Mouse (Mus musculus) MEL-GATA-1-ER (cell line): ENCODE measurements around the gene Mymx.
"Not testable (repeated sequence)": the region's sequence is repeated elsewhere in the genome, so short reads cannot be mapped to it uniquely, and the experiment has no call there.

Experiments
- DNase-seq: peaks from one replicate; pipeline ENCODE4 v3.0.0-alpha.2; 2012; ENCODE audit warnings: low read depth; ENCODE audit errors: extremely low read depth

Gene Mymx

GRCm38 (mm10) chr17:45601877-45602304 is at the start of gene Mymx:
Mymx (minus strand) TSS chr17:45602102.
- no peak for DNase-seq

DNA sequence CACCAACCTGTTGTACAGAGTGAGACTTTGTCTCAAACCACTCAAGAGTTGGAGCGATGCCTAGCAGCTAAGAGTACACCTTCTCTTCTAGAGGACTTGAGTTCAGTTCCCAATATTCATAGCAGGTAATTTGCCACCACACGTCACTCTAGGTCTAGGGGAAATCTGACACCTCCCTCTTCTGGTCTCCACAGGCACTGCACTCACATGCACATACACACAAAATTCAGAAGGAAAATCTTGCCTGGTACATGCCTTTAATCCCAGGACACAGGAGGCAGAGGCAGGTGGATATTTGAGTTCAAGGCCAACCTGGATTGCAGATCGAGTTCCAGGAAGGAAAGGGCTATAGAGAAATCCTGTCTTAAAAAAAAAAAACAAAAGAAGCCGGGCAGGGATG is 42.3 kb upstream of the Mymx start:
- no peak for DNase-seq

DNA sequence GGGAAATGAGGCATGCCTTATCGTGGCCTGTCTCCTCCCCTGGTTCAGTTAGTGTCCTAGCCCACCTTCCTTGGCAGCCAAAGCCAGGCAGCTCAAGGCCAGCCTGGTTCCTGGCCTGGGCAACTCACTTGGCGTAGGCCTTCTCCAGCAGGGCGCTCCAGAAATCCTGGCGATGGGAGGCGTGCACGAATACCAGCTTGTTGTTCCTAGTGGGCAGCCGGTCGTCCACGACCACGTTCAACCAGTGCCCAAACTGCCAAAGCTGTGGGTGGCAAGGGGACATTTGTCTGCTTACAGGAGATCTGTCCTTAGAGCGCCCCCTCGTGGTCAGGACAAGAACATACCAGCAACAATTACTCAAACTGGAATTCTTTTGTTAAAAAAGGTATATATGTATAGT is 40.8 kb upstream of the Mymx start:
- no peak for DNase-seq

DNA sequence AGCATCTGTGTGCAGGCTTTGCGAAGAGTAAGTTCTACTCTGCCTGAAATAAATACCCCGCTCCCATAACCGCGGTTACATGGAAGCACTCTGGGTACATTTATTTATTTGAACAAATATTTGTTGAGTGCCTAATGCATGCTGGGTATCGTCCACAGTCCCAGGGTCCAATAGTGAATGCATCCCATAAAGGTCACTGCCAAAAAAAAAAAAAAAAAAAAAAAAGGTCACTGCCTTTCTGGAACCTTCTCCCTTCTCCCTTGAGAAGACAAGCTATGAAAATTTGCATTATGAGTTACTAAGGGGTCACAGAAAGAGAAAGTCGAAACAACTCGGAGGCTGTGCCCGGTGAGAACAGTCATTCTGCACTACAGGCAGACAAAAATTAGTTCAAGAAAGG is 40.1 kb upstream of the Mymx start:
- DNase-seq, result no peak

DNA sequence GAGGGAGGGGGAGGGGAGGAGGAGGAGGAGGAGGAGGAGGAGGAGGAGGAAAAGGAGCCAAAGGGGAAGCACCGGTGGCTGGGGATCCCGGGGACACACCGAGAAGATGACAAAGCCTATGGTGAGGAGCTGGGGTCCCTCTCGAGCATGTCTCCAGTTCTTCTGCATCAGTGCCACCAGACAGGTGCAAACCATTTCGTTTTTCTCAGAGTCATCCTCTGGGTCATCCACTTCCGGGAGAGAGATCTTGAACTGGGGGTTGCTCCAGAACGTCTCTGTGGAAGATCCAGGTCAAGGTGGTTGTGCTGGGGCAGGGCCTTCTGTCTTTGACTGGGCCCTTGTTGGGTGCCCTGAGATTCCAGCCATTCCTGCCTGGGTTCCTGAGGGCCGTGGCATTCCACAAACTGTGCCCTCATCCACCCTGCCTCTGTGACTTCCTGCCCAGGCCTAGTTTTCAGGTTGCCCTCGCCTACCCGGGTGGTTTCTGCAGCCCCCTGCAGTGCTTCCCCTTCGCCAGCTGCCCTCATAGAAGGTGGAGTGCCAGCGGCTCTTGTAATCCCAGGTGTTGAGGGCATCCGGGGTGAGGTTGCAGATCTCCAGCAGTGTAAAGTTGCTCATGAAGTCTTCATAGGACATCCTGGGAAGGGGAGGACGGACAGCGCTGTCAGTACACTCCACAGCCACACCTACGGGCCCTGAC is 36.8 kb upstream of the Mymx start:
- DNase-seq, result no peak

DNA sequence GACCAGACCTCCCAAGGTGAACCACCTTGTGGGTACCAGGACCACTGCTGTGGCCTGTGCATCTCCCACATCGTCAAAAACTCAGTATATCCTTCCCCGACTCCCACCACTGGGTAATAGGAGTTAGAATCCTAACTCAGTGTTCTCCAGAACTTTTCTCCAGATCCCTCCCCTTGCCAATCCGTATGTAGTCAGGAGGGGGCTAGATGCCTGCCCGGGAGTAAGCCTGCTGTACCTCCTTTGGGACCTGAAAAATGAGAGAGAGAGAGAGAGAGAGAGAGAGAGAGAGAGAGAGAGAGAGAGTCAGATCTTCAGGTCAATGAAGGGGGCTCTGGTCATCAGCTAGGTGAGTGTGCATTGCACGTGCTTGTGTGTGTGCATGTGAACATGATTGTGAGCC is 32.1 kb upstream of the Mymx start:
- no peak for DNase-seq

DNA sequence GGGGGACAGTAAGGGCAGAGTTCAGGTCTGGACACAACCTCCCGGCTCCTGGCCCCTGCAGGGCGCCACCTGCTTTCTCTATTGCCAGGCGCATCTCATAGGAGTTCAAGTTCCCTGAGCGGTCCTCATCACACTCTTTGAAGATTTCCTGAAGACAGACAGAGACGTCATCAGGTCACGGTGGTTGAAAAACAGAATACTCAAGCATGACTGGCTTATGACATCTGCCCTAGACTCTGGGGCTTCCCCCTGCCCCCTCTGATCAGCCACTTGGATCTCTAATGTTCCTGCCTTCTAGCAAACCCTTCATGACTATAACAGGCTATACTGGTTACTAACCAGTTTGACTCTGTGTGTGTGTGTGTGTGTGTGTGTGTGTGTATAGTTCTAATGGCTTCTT is 30.0 kb upstream of the Mymx start:
- DNase-seq, result no peak

DNA sequence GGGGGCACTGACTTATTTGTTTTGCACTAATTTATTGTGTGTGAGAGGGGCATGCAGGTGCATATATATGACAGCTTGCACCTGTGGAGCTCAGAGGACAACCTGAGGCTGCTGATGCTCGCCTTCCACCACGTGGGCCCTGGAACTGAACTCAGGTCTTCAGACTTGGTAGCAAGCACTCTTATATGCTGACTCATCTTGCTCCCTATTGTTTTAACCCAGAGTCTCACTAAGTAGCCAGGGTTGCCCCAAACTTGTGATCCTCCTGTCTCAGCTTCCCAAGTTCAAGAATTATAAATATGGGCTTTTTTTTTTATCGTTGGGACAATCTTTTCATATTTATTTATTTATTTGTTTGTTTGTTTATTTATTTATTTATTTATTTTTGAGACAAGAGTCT is 29.1 kb upstream of the Mymx start:
- DNase-seq, result no peak

DNA sequence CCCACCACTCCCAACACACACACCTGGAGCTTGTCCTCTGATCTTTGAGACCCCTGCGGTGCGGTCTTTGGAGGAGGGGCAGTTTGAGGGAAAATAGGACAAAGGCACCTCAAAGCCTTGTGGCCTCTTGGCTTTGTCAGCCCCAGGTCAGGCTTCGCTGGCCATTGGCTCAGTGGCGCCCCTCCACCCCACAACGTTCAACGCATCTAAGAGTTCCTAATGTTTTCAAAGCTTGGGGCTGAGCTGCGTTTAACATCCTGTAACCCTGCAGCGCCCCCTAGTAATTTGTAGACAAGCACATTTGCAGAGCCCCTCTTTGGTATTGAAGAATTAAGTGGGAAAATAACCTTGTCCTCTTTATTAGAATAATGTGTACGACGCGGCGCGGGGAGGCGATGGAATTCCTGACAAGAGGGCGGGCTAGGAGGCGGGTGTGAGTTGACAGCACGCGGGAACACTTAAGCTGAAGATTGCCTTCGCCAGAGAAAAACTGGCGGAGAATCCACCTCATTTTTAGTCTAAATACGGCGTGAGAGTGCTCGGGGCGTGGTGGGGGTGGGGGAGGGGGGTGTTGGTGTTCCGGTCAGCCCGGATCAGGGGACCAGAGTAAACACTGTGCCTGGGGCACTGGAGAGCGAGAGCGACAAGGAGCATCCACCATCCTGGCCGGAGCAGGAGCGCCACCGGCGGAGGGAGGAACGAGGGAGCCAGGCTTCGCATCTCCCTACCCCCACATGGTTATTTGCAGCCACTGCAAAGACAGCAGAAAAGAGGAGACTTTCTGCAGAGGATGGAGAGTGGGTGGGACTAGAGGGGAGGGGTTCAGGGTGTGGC is 28.2 kb upstream of the Mymx start:
- peak; percentile 43 for DNase-seq

GRCm38 (mm10) chr17:45628885-45629855 is 27.3 kb upstream of the Mymx start:
- no peak for DNase-seq

- no peak for DNase-seq
These were observed 26.3 kb upstream of the Mymx start for GRCm38 (mm10) chr17:45628160-45628559.

DNA sequence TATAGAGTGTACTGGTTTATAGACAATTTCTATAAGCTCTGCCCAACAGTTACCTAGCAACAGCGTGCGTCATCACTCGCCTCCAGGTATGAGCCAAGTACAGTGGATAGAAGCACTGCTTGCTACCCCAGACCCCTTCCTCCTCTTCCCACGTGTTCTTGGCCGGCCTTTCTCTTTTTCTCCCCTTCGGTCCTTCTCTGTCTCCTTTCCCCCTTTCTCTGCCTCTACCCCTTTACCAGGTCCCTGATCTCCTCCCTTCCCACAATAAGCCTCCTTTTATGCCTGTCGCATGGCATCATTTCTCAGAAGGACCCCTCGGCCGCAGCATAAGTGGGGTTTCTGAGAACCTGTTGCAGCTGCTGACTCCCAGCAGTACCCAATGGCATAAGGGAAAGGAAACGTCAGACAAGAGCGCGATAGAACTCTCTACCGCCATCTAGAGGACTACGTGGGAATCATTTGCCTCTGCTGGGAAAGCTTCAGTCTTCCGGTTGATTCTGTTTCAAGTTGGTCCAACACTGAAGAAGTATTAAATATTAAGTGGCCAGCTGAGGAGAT is 24.8 kb upstream of the Mymx start:
- peak; percentile 82 for DNase-seq

GRCm38 (mm10) chr17:45623425-45623824 is 21.5 kb upstream of the Mymx start:
- not testable (repeated sequence) for DNase-seq

- no peak for DNase-seq
These were observed 17.7 kb upstream of the Mymx start for GRCm38 (mm10) chr17:45619386-45620256.

DNA sequence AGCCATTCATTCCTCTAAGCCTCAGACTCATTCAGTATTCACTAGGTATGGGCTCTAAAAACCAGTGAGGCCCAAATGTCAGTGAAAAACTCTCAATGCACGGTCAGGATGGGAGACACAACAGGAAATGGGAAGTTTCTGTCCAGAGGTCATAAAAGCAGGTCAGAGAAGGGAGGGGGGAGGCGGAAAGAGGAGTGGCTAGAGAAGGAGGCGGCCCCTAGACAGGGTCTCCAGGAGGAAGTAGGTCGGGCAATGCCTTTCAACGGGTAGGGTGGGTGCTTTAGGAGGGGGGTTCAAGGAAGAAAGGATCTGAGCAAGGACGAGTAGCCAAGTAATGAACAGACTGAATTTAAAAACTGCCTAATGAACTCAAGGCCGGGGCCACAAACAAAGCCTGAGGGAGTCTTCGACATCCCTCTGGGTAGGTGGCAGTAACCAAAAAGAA is 17.1 kb upstream of the Mymx start:
- DNase-seq, result no peak

GRCm38 (mm10) chr17:45617655-45618054 is 15.8 kb upstream of the Mymx start:
- DNase-seq, result no peak

GRCm38 (mm10) chr17:45616679-45617078 is 14.8 kb upstream of the Mymx start:
- DNase-seq, result no peak

GRCm38 (mm10) chr17:45616046-45616650 is 14.2 kb upstream of the Mymx start:
- no peak for DNase-seq

- DNase-seq, result no peak
These were observed 11.0 kb upstream of the Mymx start for GRCm38 (mm10) chr17:45612921-45613320.

DNA sequence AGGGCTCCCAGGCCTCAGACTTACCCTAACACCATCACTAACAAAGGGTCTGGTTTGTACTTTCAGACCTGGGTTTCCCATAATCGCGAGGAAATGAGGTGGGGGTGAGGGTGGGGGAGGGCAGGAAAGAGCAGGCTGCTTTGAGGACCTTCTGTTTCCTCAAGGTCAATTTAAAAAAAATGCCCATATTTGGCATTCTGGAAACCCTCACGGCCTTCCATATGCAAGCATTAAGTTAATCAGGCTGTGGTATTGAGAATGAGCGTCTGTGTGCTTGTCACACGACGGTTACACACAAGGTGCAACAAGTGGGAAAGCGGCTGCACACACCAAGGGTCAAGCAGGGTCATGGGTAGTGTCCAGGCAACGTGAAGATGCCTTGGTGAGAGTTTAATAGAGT is 10.1 kb upstream of the Mymx start:
- DNase-seq, result no peak
